Mouse (Mus musculus) midbrain, embryonic 14.5 days (tissue): ENCODE measurements around the gene A930033H14Rik. TPM values are rescaled to one million over a fixed set of nuclear protein-coding genes. Genes with fewer than 3 reads are reported as not detected.
A peak's percentile ranks its signal among the peaks of the same experiment; 100 is the strongest.

ENCODE experiments used
- ATAC-seq: fragments of 200-750 bp; cut with Nextera tagmentation; 2 replicates; pipeline ENCODE4 v1.8.0; 2017; ENCODE audit warnings: moderate number of reproducible peaks, moderate library complexity; ENCODE audit not compliant: low FRiP score, low TSS enrichment
- DNase-seq: peaks from one replicate; pipeline ENCODE4 v3.0.0-alpha.2; 2015
- H3K27ac ChIP-seq: fragments of 300-500 bp; sonication (generic); replicated peaks from 2 replicates; pipeline ENCODE4 v1.5.1; 2014; ENCODE audit warnings: mild to moderate bottlenecking, low read depth, low read length, moderate library complexity
- H3K27me3 ChIP-seq: fragments of 300-500 bp; sonication (generic); 2 replicates; pipeline ENCODE4 v1.6.1; 2014; ENCODE audit warnings: low read length, control low read depth, mixed read lengths; ENCODE audit not compliant: control insufficient read depth, insufficient read depth
- H3K36me3 ChIP-seq: fragments of 300-500 bp; sonication (generic); 2 replicates; pipeline ENCODE4 v1.6.1; 2014; ENCODE audit warnings: low read length, control low read depth; ENCODE audit not compliant: control insufficient read depth, insufficient read depth
- H3K4me1 ChIP-seq: fragments of 300-500 bp; sonication (generic); 2 replicates; pipeline ENCODE4 v1.6.1; 2014; ENCODE audit warnings: mild to moderate bottlenecking, antibody characterized with exemption, low read length, control low read depth; ENCODE audit not compliant: control insufficient read depth, insufficient read depth
- H3K4me2 ChIP-seq: fragments of 300-500 bp; sonication (generic); 2 replicates; pipeline ENCODE4 v1.6.1; 2014; ENCODE audit warnings: mild to moderate bottlenecking, low read length, moderate library complexity
- H3K4me3 ChIP-seq: fragments of 300-500 bp; sonication (generic); replicated peaks from 2 replicates; pipeline ENCODE4 v1.5.1; 2014; ENCODE audit warnings: low read depth, low read length
- H3K9ac ChIP-seq: fragments of 300-500 bp; sonication (generic); replicated peaks from 2 replicates; pipeline ENCODE4 v1.6.1; 2014; ENCODE audit warnings: mild to moderate bottlenecking, low read length, moderate library complexity
- H3K9me3 ChIP-seq: fragments of 300-500 bp; sonication (generic); 2 replicates; pipeline ENCODE4 v1.6.1; 2016; ENCODE audit warnings: low read length, control low read depth, mixed read lengths; ENCODE audit not compliant: control insufficient read depth
- WGBS: fragments of 180-500 bp; shearing (Covaris S2); extraction: QIAGEN DNeasy Blood & Tissue Kit; methylation state at CpG from one replicate; pipeline ENCODE4 v1.1.7; 2014; 5-methylcytosine and 5-hydroxymethylcytosine counted together
- polyA plus RNA-seq: library from polyadenylated mRNA; unstranded; fragments of >200 nt; fragmentation: Nextera tagmentation; extraction: Ambion mirVana; gene quantifications from 2 replicates; pipeline ENCODE4 v1.2.1, GENCODE M21; 2014

Gene A930033H14Rik
- polyA plus RNA-seq, 1 experiment from 2014 or later = 1.3 TPM

DNA sequence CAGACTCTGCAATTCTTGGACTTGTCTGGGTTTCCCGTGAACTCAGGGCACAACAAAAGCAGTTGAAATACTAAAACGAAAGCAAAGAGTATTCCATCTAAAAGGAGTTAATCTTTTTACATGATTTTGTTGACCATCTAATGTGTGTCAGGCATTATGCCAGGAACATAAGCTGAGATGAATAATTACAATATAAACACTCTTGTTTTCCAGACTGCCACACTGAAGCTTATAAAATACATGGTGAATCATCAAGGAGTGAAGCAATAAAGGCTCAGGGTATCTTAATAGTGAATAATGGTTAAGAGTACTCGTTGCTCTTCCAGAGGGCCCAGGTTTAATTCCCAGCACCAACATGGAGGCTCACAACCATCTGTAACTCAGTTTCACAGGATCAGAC is 31.9 kb downstream of the A930033H14Rik start:
- no peak overlapping the region for H3K4me3 ChIP-seq
- H3K36me3 ChIP-seq = no peaks in the 10 kb centered on the region
- no peaks in the 10 kb centered on the region for H3K27me3 ChIP-seq
- no peak overlapping the region for H3K9ac ChIP-seq
- H3K4me1 ChIP-seq = no peaks in the 10 kb centered on the region
- no peak overlapping the region for H3K27ac ChIP-seq
- H3K9me3 ChIP-seq = no peaks in the 10 kb centered on the region
- H3K4me2 ChIP-seq = no peak overlapping the region
- no peak for ATAC-seq
- no peak for DNase-seq
- WGBS = 74% methylated on average over 3 of the region's 3 CpGs

DNA sequence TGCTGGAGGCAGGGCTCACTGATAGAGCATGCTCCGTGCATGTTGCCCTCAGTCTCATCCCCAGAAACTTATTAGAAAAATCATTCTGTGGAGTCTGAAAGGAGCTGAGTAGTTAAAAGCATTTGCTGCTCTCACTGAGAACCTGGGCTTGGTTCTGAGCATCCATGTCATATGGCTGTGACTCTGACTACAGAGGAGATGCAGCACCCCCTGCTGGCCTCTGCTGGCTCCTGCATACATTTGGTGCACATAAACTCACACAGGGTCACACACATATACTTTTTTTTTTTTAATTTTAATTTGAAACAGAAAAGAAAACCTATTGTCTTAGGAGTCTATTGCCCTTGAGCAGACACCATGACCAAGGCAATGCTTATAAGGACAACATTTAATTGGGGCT is 33.6 kb downstream of the A930033H14Rik start:
- Histone ChIP-seq H3K27ac (no peak overlapping the region), H3K9me3 (no peaks in the 10 kb centered on the region), H3K9ac (no peak overlapping the region), H3K4me2 (no peak overlapping the region), H3K27me3 (no peaks in the 10 kb centered on the region), H3K4me1 (no peaks in the 10 kb centered on the region), H3K36me3 (no peaks in the 10 kb centered on the region), H3K4me3 (no peak overlapping the region)
- ATAC-seq (no peak), DNase-seq (no peak)
- 91% methylated on average over 1 of the region's 1 CpGs for WGBS

DNA sequence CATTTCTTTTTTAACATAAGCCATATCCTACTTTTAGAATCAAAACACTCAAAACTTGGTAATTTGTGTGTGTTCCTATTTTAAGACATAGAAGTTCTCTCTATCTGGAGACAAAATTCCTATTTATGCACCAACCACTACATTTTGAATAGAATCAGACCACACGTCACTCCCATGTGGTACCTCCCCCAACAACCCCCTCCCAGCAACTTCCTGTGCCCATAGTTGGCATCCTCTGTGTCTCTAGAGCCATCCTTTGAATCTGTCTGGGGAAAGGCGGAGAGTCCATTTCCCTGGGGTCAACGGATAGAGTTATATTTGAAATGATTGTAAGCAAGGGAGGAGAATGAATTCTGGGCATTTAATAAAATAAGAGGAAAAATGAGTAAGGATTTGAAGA is 36.8 kb downstream of the A930033H14Rik start:
- no peak for DNase-seq
- no peak overlapping the region for H3K9ac ChIP-seq
- WGBS = 78% methylated on average over 3 of the region's 3 CpGs
- no peak for ATAC-seq
- no peak overlapping the region for H3K4me2 ChIP-seq
- no peaks in the 10 kb centered on the region for H3K36me3 ChIP-seq
- no peaks in the 10 kb centered on the region for H3K27me3 ChIP-seq
- no peak overlapping the region for H3K27ac ChIP-seq
- H3K9me3 ChIP-seq = no peaks in the 10 kb centered on the region
- H3K4me3 ChIP-seq = no peak overlapping the region
- no peaks in the 10 kb centered on the region for H3K4me1 ChIP-seq

DNA sequence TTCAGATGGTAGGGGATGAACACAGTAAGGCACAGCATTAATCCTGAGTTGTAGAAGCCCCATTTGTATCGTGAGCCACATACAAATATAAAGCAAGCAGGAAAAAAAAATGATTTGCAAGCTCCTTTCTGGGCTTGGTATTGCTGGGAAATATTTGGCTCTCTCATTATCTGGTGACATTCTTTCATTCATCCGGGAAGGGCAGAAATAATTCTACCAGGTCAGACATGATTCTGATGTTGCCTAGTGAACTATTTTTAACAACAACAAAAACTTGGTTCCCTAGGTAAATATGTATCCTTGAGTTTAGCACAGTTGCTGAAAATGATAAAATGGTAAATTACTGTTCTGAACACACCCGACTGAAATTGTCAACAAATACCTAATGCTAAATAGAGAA is 40.5 kb downstream of the A930033H14Rik start:
- Histone ChIP-seq H3K4me3 (no peak overlapping the region), H3K27me3 (no peaks in the 10 kb centered on the region), H3K36me3 (no peaks in the 10 kb centered on the region), H3K27ac (no peak overlapping the region), H3K9me3 (no peaks in the 10 kb centered on the region), H3K4me1 (no peaks in the 10 kb centered on the region), H3K4me2 (no peak overlapping the region), H3K9ac (no peak overlapping the region)
- no peak for ATAC-seq
- WGBS = 86% methylated on average over 3 of the region's 3 CpGs
- no peak for DNase-seq

DNA sequence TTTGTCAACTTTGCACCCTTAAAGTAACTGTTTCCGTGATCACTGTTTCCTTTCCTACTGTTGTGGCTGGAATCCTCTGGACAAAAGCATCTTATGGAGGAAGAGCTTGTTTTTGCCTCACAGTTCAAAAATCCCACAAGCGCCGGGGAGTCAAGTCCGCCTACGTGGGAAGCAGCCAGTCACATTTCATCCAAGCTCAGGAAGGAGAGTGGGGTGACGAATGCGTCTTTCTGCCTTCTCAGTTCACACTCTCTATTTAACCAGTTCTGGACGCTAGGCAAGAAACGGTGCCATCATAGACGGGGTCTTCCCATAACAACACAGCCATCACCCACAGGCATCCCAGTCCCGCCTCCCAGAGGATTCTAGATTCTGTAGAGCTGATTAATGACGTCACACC is 46.4 kb downstream of the A930033H14Rik start:
- H3K36me3 ChIP-seq = no peaks in the 10 kb centered on the region
- H3K4me1 ChIP-seq = no peaks in the 10 kb centered on the region
- DNase-seq (no peak), ATAC-seq (no peak)
- H3K27me3 ChIP-seq = no peaks in the 10 kb centered on the region
- 91% methylated on average over 12 of the region's 12 CpGs for WGBS
- H3K4me3 ChIP-seq = no peak overlapping the region
- H3K9ac ChIP-seq = no peak overlapping the region
- H3K4me2 ChIP-seq = no peak overlapping the region
- H3K27ac ChIP-seq = no peak overlapping the region
- H3K9me3 ChIP-seq = no peaks in the 10 kb centered on the region

DNA sequence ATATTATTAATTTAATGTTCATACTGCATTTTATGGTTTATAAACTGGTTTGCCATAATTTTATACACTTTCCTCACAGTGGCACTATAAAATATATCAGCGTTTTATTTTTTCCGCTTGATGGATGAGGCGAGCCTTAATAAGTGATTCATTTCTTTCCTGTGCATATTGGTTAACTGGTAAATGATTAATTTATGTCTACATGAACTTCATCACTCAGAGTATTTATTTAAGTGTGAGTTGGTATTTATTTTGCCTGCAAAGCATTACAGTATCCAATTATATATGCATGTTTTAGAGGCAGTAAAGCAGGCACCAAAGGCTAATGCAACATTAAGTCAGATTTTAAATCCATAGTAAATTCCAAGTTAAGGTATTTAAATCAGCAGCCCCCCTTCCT is 47.1 kb downstream of the A930033H14Rik start:
- Histone ChIP-seq H3K36me3 (no peaks in the 10 kb centered on the region), H3K4me3 (no peak overlapping the region), H3K9me3 (no peaks in the 10 kb centered on the region), H3K4me2 (no peak overlapping the region), H3K27me3 (no peaks in the 10 kb centered on the region), H3K4me1 (no peaks in the 10 kb centered on the region), H3K9ac (no peak overlapping the region), H3K27ac (no peak overlapping the region)
- ATAC-seq (no peak), DNase-seq (no peak)
- WGBS = 88% methylated on average over 3 of the region's 3 CpGs

DNA sequence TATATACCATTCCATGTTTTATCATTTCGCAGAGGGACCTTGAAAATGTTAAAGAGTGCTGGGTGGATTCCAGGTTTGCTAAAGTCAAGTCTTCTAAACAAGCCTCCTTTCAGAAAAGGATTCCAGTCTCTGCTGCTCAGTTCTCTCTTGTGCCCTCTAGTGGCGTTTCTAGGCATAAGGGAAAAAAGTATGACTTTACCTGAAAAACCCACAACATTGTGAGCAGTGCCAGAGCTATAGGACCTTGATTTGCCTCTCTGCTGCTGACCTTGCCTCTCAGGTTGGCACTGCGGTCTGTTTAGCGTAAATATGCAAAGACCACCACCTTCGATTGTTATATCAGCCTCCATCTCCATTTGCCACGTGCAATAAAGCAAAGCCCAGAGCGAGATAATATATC is 47.8 kb downstream of the A930033H14Rik start:
- H3K9ac ChIP-seq = no peak overlapping the region
- H3K27ac ChIP-seq = no peak overlapping the region
- H3K36me3 ChIP-seq = no peaks in the 10 kb centered on the region
- H3K4me2 ChIP-seq = no peak overlapping the region
- H3K4me3 ChIP-seq = no peak overlapping the region
- no peaks in the 10 kb centered on the region for H3K4me1 ChIP-seq
- H3K27me3 ChIP-seq = no peaks in the 10 kb centered on the region
- ATAC-seq (no peak), DNase-seq (peak; percentile 63)
- no peaks in the 10 kb centered on the region for H3K9me3 ChIP-seq
- WGBS = 67% methylated on average over 7 of the region's 7 CpGs

DNA sequence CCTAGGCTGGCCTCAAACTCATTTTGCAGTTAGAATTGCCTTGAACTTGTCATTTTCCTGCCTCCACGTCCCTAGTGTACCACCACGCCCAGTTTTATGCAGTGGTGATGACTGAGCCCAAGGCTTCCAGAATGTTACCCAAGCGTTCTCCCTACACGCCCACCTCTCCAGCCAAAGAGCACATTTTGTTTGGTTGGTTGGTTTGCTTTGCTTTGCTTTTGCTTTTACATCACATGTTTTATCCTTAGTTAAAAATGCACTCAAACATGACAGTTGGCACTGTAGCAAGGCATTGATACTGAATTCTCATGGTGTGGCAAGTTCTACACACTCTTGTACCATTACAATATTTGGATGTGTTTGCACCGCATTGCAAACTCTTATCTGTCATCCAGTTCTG is 49.7 kb downstream of the A930033H14Rik start:
- 93% methylated on average over 5 of the region's 5 CpGs for WGBS
- DNase-seq (no peak), ATAC-seq (no peak)
- Histone ChIP-seq H3K27me3 (no peaks in the 10 kb centered on the region), H3K27ac (no peak overlapping the region), H3K36me3 (no peaks in the 10 kb centered on the region), H3K4me1 (no peaks in the 10 kb centered on the region), H3K4me3 (no peak overlapping the region), H3K9me3 (no peaks in the 10 kb centered on the region), H3K4me2 (no peak overlapping the region), H3K9ac (no peak overlapping the region)

DNA sequence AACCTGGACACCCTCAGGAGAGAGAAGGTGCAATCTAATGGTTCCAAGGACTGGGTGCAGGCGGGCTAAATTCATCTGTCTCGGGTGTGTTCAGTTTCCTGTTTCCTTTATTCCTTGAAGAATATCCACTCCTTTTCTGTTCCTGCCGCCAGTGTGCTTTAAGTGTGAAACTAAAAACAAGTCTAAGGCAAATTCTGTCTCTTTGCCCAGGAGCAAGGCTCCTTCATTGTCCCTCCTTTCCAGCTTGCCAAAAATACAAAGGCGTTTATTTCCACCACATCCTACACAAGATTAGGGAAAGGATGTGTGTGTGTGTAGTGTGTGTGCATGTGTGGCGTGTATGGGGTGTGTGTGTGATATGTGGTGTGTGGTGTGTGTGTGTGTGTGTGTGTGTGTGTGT is 50.3 kb downstream of the A930033H14Rik start:
- H3K4me3 ChIP-seq = no peak overlapping the region
- no peak overlapping the region for H3K27ac ChIP-seq
- WGBS = 85% methylated on average over 5 of the region's 5 CpGs
- no peaks in the 10 kb centered on the region for H3K4me1 ChIP-seq
- no peak overlapping the region for H3K9ac ChIP-seq
- no peaks in the 10 kb centered on the region for H3K9me3 ChIP-seq
- H3K27me3 ChIP-seq = no peaks in the 10 kb centered on the region
- H3K4me2 ChIP-seq = no peak overlapping the region
- no peak for DNase-seq
- H3K36me3 ChIP-seq = no peaks in the 10 kb centered on the region
- no peak for ATAC-seq
